Mouse (Mus musculus) spleen, postnatal 10 days (tissue): ENCODE results near the gene Usp17le.
"Not testable (repeated sequence)": the region's sequence is repeated elsewhere in the genome, so short reads cannot be mapped to it uniquely, and the experiment has no call there.

Experiments
- DNase-seq, 2 experiments: peaks; one replicate each; pipeline ENCODE4 v3.0.0; 2021 to 2022; ENCODE audit warnings: low spot score in 2 of 2

Gene Usp17le

GRCm38 (mm10) chr7:104777370-104777769 lies at the start of gene Usp17le:
Gene Usp17le (minus strand): TSS chr7:104777470.
- not testable (repeated sequence) for DNase-seq

DNA sequence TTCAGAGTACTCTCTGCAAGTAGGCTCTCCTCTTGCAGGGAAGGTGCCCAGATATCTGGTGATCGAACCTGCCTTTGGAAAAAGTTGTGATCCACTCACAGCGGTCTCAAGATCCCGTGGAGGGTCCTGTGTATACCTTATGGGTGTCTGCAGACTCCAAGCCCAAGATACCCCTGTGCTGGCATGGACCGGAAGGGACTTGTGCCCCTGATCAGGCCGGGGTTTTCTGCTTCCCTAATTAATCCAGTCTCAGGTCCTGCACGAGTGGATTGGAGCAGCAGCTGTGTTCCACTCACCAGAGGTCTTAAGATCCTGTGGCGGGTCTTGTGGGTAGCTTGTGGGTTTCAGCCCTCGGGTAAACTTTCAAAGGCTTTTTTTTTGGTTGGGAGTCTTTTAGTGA lies 33.1 kb upstream of the Usp17le start:
- DNase-seq, result not testable (repeated sequence)

DNA sequence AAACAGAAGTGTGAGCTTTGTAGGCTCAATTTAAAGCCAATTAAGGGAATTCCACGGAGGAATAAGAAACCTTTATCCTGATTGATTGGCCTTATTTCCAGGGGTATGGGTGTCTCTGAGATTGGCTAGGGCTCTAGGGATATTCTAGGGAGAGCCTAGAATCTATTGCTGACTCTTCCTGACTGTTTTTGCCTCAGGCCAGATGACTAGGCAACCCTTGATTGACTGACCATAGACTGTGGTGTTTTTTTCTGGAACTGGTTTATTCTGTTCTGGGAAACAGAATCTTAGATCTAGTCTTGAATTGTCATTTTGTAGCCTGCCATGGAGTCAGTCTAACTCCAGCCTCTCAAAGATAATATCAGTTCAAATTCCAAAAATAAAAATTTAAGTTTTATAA lies 13.5 kb upstream of the Usp17le start:
- DNase-seq, result no peak
